Mouse (Mus musculus): ENCODE results near the gene Stab2.

GRCm38 (mm10) chr10:86824871-86825270 is 183.0 kb downstream of the Stab2 start:
- TF ChIP-seq CTCF (IDR thresholded peaks at IDR 0.05; ENCODE audit: borderline replicate concordance, extremely low read depth, insufficient read depth, insufficient read length) = no peak
- TF ChIP-seq POLR2A (IDR thresholded peaks at IDR 0.05; ENCODE audit: borderline replicate concordance, extremely low read depth, insufficient read depth, insufficient read length, poor library complexity, severe bottlenecking) = no peak
